Mouse (Mus musculus) erythroblast, embryonic 14.5 days (primary cell): ENCODE measurements around the gene Tmem60.

Source experiments
- GATA1 ChIP-seq: IDR thresholded peaks from 2 replicates; pipeline ENCODE4 v1.6.1; 2012; ENCODE audit warnings: low read length, inconsistent platforms, mixed read lengths
- TAL1 ChIP-seq: IDR thresholded peaks from 3 replicates; pipeline ENCODE4 v1.6.1; 2012; ENCODE audit warnings: low read length, inconsistent platforms, mixed read lengths

DNA sequence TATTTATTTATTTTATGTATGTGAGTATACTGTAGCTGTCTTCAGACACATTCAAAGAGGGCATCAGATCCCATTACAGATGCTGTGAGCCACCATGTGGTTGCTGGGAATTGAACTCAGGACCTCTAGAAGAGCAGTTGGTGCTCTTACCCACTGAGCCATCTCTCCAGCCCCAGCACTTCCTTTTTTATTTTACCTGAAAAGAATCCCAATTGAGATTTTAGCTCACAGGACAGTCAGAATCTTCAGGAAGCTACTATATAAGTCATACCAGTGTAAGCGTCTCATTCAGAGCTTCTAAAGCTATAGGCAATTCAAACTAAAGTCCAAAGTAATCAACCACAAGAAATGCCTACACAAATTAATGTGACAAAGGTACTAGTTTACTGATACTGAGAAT, 47.6 kb upstream of the Tmem60 start:
- no peak for TF ChIP-seq GATA1
- no peak for TF ChIP-seq TAL1
